Mouse (Mus musculus): ENCODE data around the gene Meis1. TPM values are rescaled to one million over a fixed set of nuclear protein-coding genes. Genes with fewer than 3 reads are reported as not detected.

Gene Meis1
- polyA plus RNA-seq, 1 experiment from 2014 or later: 29.4 TPM

- ATAC-seq (replicated peaks): no peak
- peak overlapping the region; percentile 49; the same call in 1 of the 2 replicates for H3K27ac ChIP-seq (replicated peaks)
- no peaks in the 10 kb centered on the region for H3K9me3 ChIP-seq
- H3K4me3 ChIP-seq: no peak overlapping the region
- peaks cover 29% of the 10 kb centered on the region for H3K4me1 ChIP-seq
- 46% methylated on average over 3 of the region's 3 CpGs for WGBS
- H3K9ac ChIP-seq (replicated peaks): no peak overlapping the region
- no peaks in the 10 kb centered on the region for H3K36me3 ChIP-seq
- peaks cover 2% of the 10 kb centered on the region for H3K27me3 ChIP-seq
- H3K4me2 ChIP-seq (replicated peaks): no peak overlapping the region
Measured at GRCm38 (mm10) chr11:18883987-18884386, 134.8 kb downstream of the Meis1 start.

- Histone ChIP-seq H3K9ac (replicated peaks) (no peak overlapping the region), H3K4me1 (peaks cover 34% of the 10 kb centered on the region), H3K27me3 (peaks cover 2% of the 10 kb centered on the region), H3K4me3 (no peak overlapping the region), H3K4me2 (replicated peaks) (no peak overlapping the region), H3K9me3 (no peaks in the 10 kb centered on the region), H3K36me3 (no peaks in the 10 kb centered on the region), H3K27ac (replicated peaks) (peak overlapping the region; percentile 49; the same call in 1 of the 2 replicates)
- ATAC-seq (replicated peaks): peak; percentile 76
- WGBS: 12% methylated on average over 2 of the region's 2 CpGs
Measured at GRCm38 (mm10) chr11:18883507-18883881, 135.3 kb downstream of the Meis1 start.

GRCm38 (mm10) chr11:18882747-18883506 lies 135.9 kb downstream of the Meis1 start:
- Histone ChIP-seq H3K9ac (replicated peaks) (no peak overlapping the region), H3K27me3 (peaks cover 2% of the 10 kb centered on the region), H3K4me2 (replicated peaks) (no peak overlapping the region), H3K4me1 (peaks cover 34% of the 10 kb centered on the region), H3K4me3 (no peak overlapping the region), H3K9me3 (no peaks in the 10 kb centered on the region), H3K36me3 (no peaks in the 10 kb centered on the region), H3K27ac (replicated peaks) (peak overlapping the region; percentile 49)
- 15% methylated on average over 3 of the region's 3 CpGs for WGBS
- ATAC-seq (replicated peaks): no peak; the same call in none of the 2 replicates

- no peaks in the 10 kb centered on the region for H3K36me3 ChIP-seq
- no peak overlapping the region for H3K9ac ChIP-seq (replicated peaks)
- no peak overlapping the region for H3K4me3 ChIP-seq
- H3K9me3 ChIP-seq: no peaks in the 10 kb centered on the region
- H3K4me1 ChIP-seq: peaks cover 35% of the 10 kb centered on the region
- H3K27me3 ChIP-seq: peaks cover 2% of the 10 kb centered on the region
- no peak overlapping the region for H3K4me2 ChIP-seq (replicated peaks)
- H3K27ac ChIP-seq (replicated peaks): no peak overlapping the region
- no peak for ATAC-seq (replicated peaks)
- WGBS: 18% methylated on average over 5 of the region's 5 CpGs
Measured at GRCm38 (mm10) chr11:18882315-18882714, 136.5 kb downstream of the Meis1 start.

- Histone ChIP-seq H3K27me3 (peaks cover 12% of the 10 kb centered on the region; the same call in 1 of the 2 replicates), H3K27ac (replicated peaks) (no peak overlapping the region), H3K9ac (replicated peaks) (no peak overlapping the region), H3K9me3 (no peaks in the 10 kb centered on the region), H3K36me3 (no peaks in the 10 kb centered on the region), H3K4me3 (no peak overlapping the region), H3K4me2 (replicated peaks) (no peak overlapping the region), H3K4me1 (peaks cover 48% of the 10 kb centered on the region)
- ATAC-seq (replicated peaks): no peak
- WGBS: 33% methylated on average over 5 of the region's 5 CpGs
Measured at GRCm38 (mm10) chr11:18880806-18881205, 138.0 kb downstream of the Meis1 start.

GRCm38 (mm10) chr11:18879456-18879818 lies 139.3 kb downstream of the Meis1 start:
- Histone ChIP-seq H3K4me2 (replicated peaks) (no peak overlapping the region), H3K4me3 (no peak overlapping the region), H3K27me3 (peaks cover 23% of the 10 kb centered on the region), H3K27ac (replicated peaks) (no peak overlapping the region), H3K9ac (replicated peaks) (no peak overlapping the region), H3K4me1 (peaks cover 57% of the 10 kb centered on the region), H3K9me3 (no peaks in the 10 kb centered on the region), H3K36me3 (no peaks in the 10 kb centered on the region)
- ATAC-seq (replicated peaks): no peak
- WGBS: 7% methylated on average over 1 of the region's 1 CpGs

- Histone ChIP-seq H3K36me3 (no peaks in the 10 kb centered on the region), H3K4me1 (peaks cover 56% of the 10 kb centered on the region), H3K27me3 (peaks cover 29% of the 10 kb centered on the region), H3K9me3 (no peaks in the 10 kb centered on the region), H3K9ac (replicated peaks) (no peak overlapping the region; the same call in 1 of the 2 replicates), H3K27ac (replicated peaks) (peak overlapping the region; percentile 85), H3K4me3 (peak overlapping the region; percentile 50), H3K4me2 (replicated peaks) (peak overlapping the region; percentile 76)
- 2% methylated on average over 13 of the region's 13 CpGs for WGBS
- ATAC-seq (replicated peaks): 0 out of 2 replicates have a peak, but pooled peaks have one; percentile 16
Measured at GRCm38 (mm10) chr11:18878748-18879455, 139.9 kb downstream of the Meis1 start.

GRCm38 (mm10) chr11:18878016-18878415 lies 140.8 kb downstream of the Meis1 start:
- H3K4me1 ChIP-seq: peaks cover 47% of the 10 kb centered on the region
- H3K27me3 ChIP-seq: peaks cover 34% of the 10 kb centered on the region
- H3K36me3 ChIP-seq: no peaks in the 10 kb centered on the region
- H3K4me2 ChIP-seq (replicated peaks): peak overlapping the region; percentile 76
- H3K9ac ChIP-seq (replicated peaks): peak overlapping the region; percentile 57
- peak overlapping the region; percentile 85 for H3K27ac ChIP-seq (replicated peaks)
- peak; percentile 61 for ATAC-seq (replicated peaks)
- 1% methylated on average over 18 of the region's 18 CpGs for WGBS
- H3K4me3 ChIP-seq: peak overlapping the region; percentile 50
- H3K9me3 ChIP-seq: no peaks in the 10 kb centered on the region

- peaks cover 44% of the 10 kb centered on the region for H3K4me1 ChIP-seq
- peaks cover 37% of the 10 kb centered on the region for H3K27me3 ChIP-seq
- under 1% methylated on average over 25 of the region's 27 CpGs for WGBS
- peak overlapping the region; percentile 50 for H3K4me3 ChIP-seq
- ATAC-seq (replicated peaks): peak; percentile 84
- no peaks in the 10 kb centered on the region for H3K36me3 ChIP-seq
- H3K9ac ChIP-seq (replicated peaks): peak overlapping the region; percentile 57
- H3K27ac ChIP-seq (replicated peaks): peak overlapping the region; percentile 85
- peak overlapping the region; percentile 76 for H3K4me2 ChIP-seq (replicated peaks)
- H3K9me3 ChIP-seq: no peaks in the 10 kb centered on the region
Measured at GRCm38 (mm10) chr11:18877626-18878011, 141.2 kb downstream of the Meis1 start.

- Histone ChIP-seq H3K9me3 (no peaks in the 10 kb centered on the region), H3K27me3 (peaks cover 37% of the 10 kb centered on the region), H3K27ac (replicated peaks) (no peak overlapping the region), H3K4me3 (peak overlapping the region; percentile 50), H3K36me3 (no peaks in the 10 kb centered on the region), H3K4me1 (peaks cover 39% of the 10 kb centered on the region), H3K4me2 (replicated peaks) (peak overlapping the region; percentile 76), H3K9ac (replicated peaks) (peak overlapping the region; percentile 29; the same call in 1 of the 2 replicates)
- WGBS: under 1% methylated on average over 36 of the region's 40 CpGs
- peak; percentile 58 for ATAC-seq (replicated peaks)
Measured at GRCm38 (mm10) chr11:18876886-18877625, 141.7 kb downstream of the Meis1 start.

GRCm38 (mm10) chr11:18875911-18876885 lies 142.6 kb downstream of the Meis1 start:
- Histone ChIP-seq H3K27ac (replicated peaks) (no peak overlapping the region), H3K9me3 (no peaks in the 10 kb centered on the region), H3K9ac (replicated peaks) (peak overlapping the region; percentile 29; the same call in 1 of the 2 replicates), H3K4me2 (replicated peaks) (peak overlapping the region; percentile 76), H3K36me3 (no peaks in the 10 kb centered on the region), H3K27me3 (peaks cover 40% of the 10 kb centered on the region), H3K4me3 (peak overlapping the region; percentile 50), H3K4me1 (peaks cover 40% of the 10 kb centered on the region)
- 6% methylated on average over 27 of the region's 27 CpGs for WGBS
- no peak for ATAC-seq (replicated peaks)

Measured in forebrain, embryonic 15.5 days (tissue).